Mouse (Mus musculus): ENCODE data around the gene Stard5.

Gene Stard5

GRCm38 (mm10) chr7:83631828-83632681, at the start of gene Stard5:
Gene Stard5 (plus strand): TSS chr7:83631959.
- DNase-seq: peak; percentile 94

GRCm38 (mm10) chr7:83584639-83585471, 46.9 kb upstream of the Stard5 start, which contains the start of gene Tmc3:
Gene Tmc3 (plus strand): TSS chr7:83584927.
- DNase-seq: no peak

GRCm38 (mm10) chr7:83594056-83594455, 37.7 kb upstream of the Stard5 start:
- no peak for DNase-seq

GRCm38 (mm10) chr7:83597063-83597462, 34.7 kb upstream of the Stard5 start:
- DNase-seq: no peak

GRCm38 (mm10) chr7:83598997-83599912, 32.5 kb upstream of the Stard5 start:
- DNase-seq: no peak

- peak; percentile 68 for DNase-seq
Observed at GRCm38 (mm10) chr7:83599913-83600286, 31.9 kb upstream of the Stard5 start.

- no peak for DNase-seq
Observed at GRCm38 (mm10) chr7:83604180-83604944, 27.4 kb upstream of the Stard5 start.

- DNase-seq: no peak
Observed at GRCm38 (mm10) chr7:83606796-83607195, 25.0 kb upstream of the Stard5 start.

GRCm38 (mm10) chr7:83609891-83610290, 21.9 kb upstream of the Stard5 start:
- no peak for DNase-seq

- no peak for DNase-seq
Observed at GRCm38 (mm10) chr7:83611886-83612285, 19.9 kb upstream of the Stard5 start.

- DNase-seq: no peak
Observed at GRCm38 (mm10) chr7:83615272-83615671, 16.5 kb upstream of the Stard5 start.

GRCm38 (mm10) chr7:83615815-83616214, 15.9 kb upstream of the Stard5 start:
- peak; percentile 39 for DNase-seq

- no peak for DNase-seq
Observed at GRCm38 (mm10) chr7:83616268-83616667, 15.5 kb upstream of the Stard5 start.

GRCm38 (mm10) chr7:83618709-83619108, 13.1 kb upstream of the Stard5 start:
- DNase-seq: no peak

GRCm38 (mm10) chr7:83622582-83622981, 9.2 kb upstream of the Stard5 start:
- no peak for DNase-seq

GRCm38 (mm10) chr7:83624065-83624464, 7.7 kb upstream of the Stard5 start:
- no peak for DNase-seq

- no peak for DNase-seq
Observed at GRCm38 (mm10) chr7:83626557-83627257, 5.1 kb upstream of the Stard5 start.

- no peak for DNase-seq
Observed at GRCm38 (mm10) chr7:83627369-83627768, 4.4 kb upstream of the Stard5 start.

- DNase-seq: no peak
Observed at GRCm38 (mm10) chr7:83631073-83631827, 509 bp upstream of the Stard5 start.

- no peak for DNase-seq
Observed at GRCm38 (mm10) chr7:83632682-83633120, 942 bp downstream of the Stard5 start.
